Mouse (Mus musculus) 3T3-L1 (cell line): ENCODE measurements at regions not wholly inside any gene's neighbourhood (a gene's known extent, or its start where the extent isn't known, plus 50 kb on each side); places are given as distances from the start of the nearest gene placed in this dataset.

ENCODE experiments used
- DNase-seq: peaks from one replicate; pipeline ENCODE4 v3.0.0-alpha.2; 2015; ENCODE audit warnings: low read depth, low spot score

- DNase-seq, result no peak
Observed at GRCm38 (mm10) chr2:11363061-11363464, 190.8 kb downstream of the Pfkfb3 start.

GRCm38 (mm10) chr2:11362205-11362994 is 190.5 kb downstream of the Prkcq start:
- no peak for DNase-seq

GRCm38 (mm10) chr2:11359280-11359679 is 187.4 kb downstream of the Prkcq start:
- DNase-seq, result no peak

GRCm38 (mm10) chr2:11356714-11357113 is 184.8 kb downstream of the Prkcq start:
- DNase-seq, result no peak

- DNase-seq, result no peak
Observed at GRCm38 (mm10) chr2:11355594-11355993, 183.7 kb downstream of the Prkcq start.
